Mouse (Mus musculus) testis, adult 2 months (tissue): ENCODE measurements around the gene Gm9913.

Source experiments
- CTCF ChIP-seq: fragments of 200-500 bp; IDR thresholded peaks from 2 replicates; pipeline ENCODE4 v1.5.1; 2012; ENCODE audit warnings: low read depth, mild to moderate bottlenecking, inconsistent platforms, low read length, moderate library complexity; ENCODE audit not compliant: control insufficient read depth, insufficient read depth, insufficient replicate concordance
- POLR2A ChIP-seq: fragments of 200-500 bp; IDR thresholded peaks from 2 replicates; pipeline ENCODE4 v1.6.1; 2012; ENCODE audit warnings: low read depth, mild to moderate bottlenecking, inconsistent platforms, low read length, moderate library complexity; ENCODE audit not compliant: control insufficient read depth

DNA sequence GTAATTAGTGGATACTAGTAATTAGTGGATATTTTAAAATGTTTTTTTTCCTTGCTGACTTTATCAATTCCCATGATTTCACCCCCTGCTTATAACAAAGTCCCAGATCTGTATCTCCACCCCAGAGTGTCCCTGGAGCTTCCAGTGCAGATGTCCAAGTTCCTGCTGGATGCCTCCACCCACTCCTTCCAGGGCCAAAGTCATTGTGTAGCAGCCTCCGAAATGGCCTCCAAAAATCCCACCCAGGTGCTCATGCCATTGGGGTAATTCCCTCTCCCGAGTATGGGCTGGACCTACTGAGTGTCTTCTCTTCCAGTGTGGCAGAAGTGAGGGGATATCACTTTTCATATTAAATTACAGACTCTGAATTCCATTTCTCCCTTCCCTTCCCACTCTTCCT, 5.9 kb downstream of the Gm9913 start:
- TF ChIP-seq CTCF = no peak
- TF ChIP-seq POLR2A = no peak
